Mouse (Mus musculus) embryonic facial prominence, embryonic 11.5 days (tissue): Measurements from ENCODE around the gene Ptprd. TPM values are rescaled to one million over a fixed set of nuclear protein-coding genes. Genes with fewer than 3 reads are reported as not detected.

Experiments used
- ATAC-seq: fragments of 200-750 bp; cut with Nextera tagmentation; replicated peaks from 2 replicates; pipeline ENCODE4 v1.8.0; 2017; ENCODE audit warnings: low read depth; ENCODE audit not compliant: insufficient number of reproducible peaks, low FRiP score, low TSS enrichment
- DNase-seq: peaks from one replicate; pipeline ENCODE4 v3.0.0-alpha.2; 2015; ENCODE audit warnings: low spot score
- H3K27ac ChIP-seq: fragments of 300-500 bp; sonication (generic); replicated peaks from 2 replicates; pipeline ENCODE4 v1.5.1; 2014; ENCODE audit warnings: mild to moderate bottlenecking, low read depth, low read length, control low read depth
- H3K27me3 ChIP-seq: fragments of 300-500 bp; sonication (generic); 2 replicates; pipeline ENCODE4 v1.6.1; 2014; ENCODE audit warnings: mild to moderate bottlenecking, low read length, moderate library complexity, mixed read lengths; ENCODE audit not compliant: control insufficient read depth, insufficient read depth
- H3K36me3 ChIP-seq: fragments of 300-500 bp; sonication (generic); replicated peaks from 2 replicates; pipeline ENCODE4 v1.6.1; 2014; ENCODE audit warnings: low read depth, mild to moderate bottlenecking, low read length, moderate library complexity, mixed read lengths; ENCODE audit not compliant: control insufficient read depth, insufficient read depth
- H3K4me1 ChIP-seq: fragments of 300-500 bp; sonication (generic); 2 replicates; pipeline ENCODE4 v1.6.1; 2014; ENCODE audit warnings: low read length, mixed read lengths; ENCODE audit not compliant: control insufficient read depth, insufficient read depth
- H3K4me2 ChIP-seq: fragments of 300-500 bp; sonication (generic); 2 replicates; pipeline ENCODE4 v1.6.1; 2014; ENCODE audit warnings: low read depth, mild to moderate bottlenecking, control low read depth, low read length, moderate library complexity
- H3K4me3 ChIP-seq: fragments of 300-500 bp; sonication (generic); 2 replicates; pipeline ENCODE4 v1.5.1; 2014; ENCODE audit warnings: low read depth, low read length, control low read depth
- H3K9ac ChIP-seq: fragments of 300-500 bp; sonication (generic); replicated peaks from 2 replicates; pipeline ENCODE4 v1.6.1; 2014; ENCODE audit warnings: mild to moderate bottlenecking, control low read depth, low read length
- H3K9me3 ChIP-seq: fragments of 300-500 bp; sonication (generic); replicated peaks from 2 replicates; pipeline ENCODE4 v1.6.1; 2016; ENCODE audit warnings: mild to moderate bottlenecking, low read length, inconsistent platforms, mixed read lengths; ENCODE audit not compliant: control insufficient read depth
- WGBS: fragments of 180-500 bp; shearing (Covaris S2); extraction: QIAGEN DNeasy Blood & Tissue Kit; methylation state at CpG from one replicate; pipeline ENCODE4 v1.1.7; 2014; 5-methylcytosine and 5-hydroxymethylcytosine counted together
- polyA plus RNA-seq: library from polyadenylated mRNA; unstranded; fragments of >200 nt; fragmentation: Nextera tagmentation; extraction: Ambion mirVana; gene quantifications from 2 replicates; pipeline ENCODE4 v1.2.1, GENCODE M21; 2014

The Ptprd gene
- polyA plus RNA-seq, 1 experiment from 2014 or later = 19.9 TPM

DNA sequence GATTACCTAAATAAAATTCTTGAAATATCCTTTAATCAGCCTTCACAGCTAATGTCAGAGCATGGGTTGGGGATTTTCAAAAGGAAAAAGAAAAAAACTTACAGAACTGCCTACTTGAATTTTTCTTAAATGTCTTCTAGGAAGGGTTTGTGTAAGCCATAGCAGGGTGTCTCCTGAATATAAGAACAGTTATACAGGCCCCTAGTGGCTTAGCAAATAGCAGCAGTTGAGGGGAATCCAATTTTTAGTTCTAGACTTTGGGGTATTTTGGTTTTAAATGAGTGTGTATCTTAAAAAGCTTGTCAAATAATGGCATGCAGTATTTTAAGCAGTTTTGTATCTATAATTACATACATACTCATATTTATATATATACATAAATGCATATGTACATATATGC is 1764.4 kb downstream of the Ptprd start:
- Histone ChIP-seq H3K27ac (no peak overlapping the region), H3K36me3 (no peaks in the 10 kb centered on the region), H3K4me2 (no peak overlapping the region), H3K9me3 (no peaks in the 10 kb centered on the region), H3K9ac (no peak overlapping the region), H3K27me3 (no peaks in the 10 kb centered on the region), H3K4me3 (no peak overlapping the region), H3K4me1 (no peaks in the 10 kb centered on the region)
- ATAC-seq (no peak), DNase-seq (peak; percentile 60)

DNA sequence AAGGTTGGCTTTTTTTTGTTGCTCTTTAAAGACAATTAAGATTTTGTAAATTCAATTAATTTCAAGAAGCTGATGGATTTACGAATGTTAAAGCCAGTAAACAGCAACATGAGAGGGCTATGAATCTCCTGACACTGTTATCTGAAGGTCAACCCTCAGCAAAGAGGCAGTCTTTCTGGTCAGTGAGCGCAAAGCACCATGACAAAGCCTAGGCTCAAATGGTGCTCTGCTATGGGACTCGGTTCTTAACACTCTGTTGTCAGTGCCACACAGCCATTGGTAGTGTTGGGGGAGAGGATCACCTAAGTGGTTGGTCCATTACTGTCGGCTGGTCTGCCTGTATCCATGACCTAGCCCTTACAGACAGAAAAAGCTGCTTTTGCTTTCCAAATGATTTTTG is 1767.0 kb downstream of the Ptprd start:
- no peak overlapping the region for H3K4me3 ChIP-seq
- no peak overlapping the region for H3K27ac ChIP-seq
- no peak for ATAC-seq
- no peak overlapping the region for H3K4me2 ChIP-seq
- no peak for DNase-seq
- H3K4me1 ChIP-seq = no peaks in the 10 kb centered on the region
- WGBS = 82% methylated on average over 4 of the region's 4 CpGs
- no peaks in the 10 kb centered on the region for H3K27me3 ChIP-seq
- H3K9ac ChIP-seq = no peak overlapping the region
- no peaks in the 10 kb centered on the region for H3K9me3 ChIP-seq
- no peaks in the 10 kb centered on the region for H3K36me3 ChIP-seq

DNA sequence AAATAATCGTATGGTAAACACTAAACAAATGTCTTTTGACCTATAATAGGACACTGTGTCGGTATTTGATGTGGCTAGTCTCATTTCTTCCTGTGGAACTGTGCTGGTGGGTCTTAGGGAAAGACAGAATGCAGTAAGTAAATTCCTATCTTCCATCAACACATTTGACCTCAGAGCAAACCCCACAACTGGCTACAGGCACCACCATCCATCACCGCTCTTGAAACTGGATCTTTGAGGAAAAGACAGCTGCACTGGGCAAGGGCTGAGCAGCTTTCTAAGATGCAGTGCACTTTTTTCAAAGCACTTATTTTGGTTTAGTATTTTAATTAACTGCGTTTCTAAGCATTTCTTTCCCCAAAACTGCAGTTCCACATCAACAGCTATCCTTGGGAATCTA is 1768.2 kb downstream of the Ptprd start:
- no peaks in the 10 kb centered on the region for H3K27me3 ChIP-seq

DNA sequence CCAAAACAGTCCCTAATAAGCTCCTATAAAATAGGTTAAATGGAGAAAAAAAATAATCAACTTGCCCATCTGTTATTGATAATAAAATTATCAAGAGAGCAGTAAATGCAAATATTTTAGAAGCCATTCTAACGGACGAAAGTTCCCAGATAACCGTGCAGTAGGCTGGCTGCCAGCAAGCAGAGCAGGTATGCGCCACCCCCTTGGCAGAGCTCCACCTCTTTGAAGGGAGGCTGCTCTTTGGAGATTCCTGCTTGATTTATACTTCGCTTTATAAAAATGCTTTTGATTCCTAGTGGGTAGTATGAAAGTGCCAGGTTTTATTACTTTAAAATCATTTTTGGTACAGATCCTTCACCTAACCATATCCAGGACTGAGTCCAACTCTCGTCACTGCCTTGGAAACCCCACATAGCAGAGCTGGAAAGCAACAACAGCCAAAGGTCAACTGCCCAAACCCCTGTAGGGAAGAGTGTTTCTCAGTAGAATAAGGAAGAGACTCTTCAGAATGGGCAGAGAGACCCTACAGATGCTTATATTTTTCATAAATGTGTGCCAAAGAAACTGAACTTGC is 1770.9 kb downstream of the Ptprd start:
- no peaks in the 10 kb centered on the region for H3K36me3 ChIP-seq
- H3K9ac ChIP-seq = no peak overlapping the region
- H3K4me2 ChIP-seq = no peak overlapping the region
- no peaks in the 10 kb centered on the region for H3K9me3 ChIP-seq
- H3K27ac ChIP-seq = no peak overlapping the region
- H3K27me3 ChIP-seq = no peaks in the 10 kb centered on the region
- no peaks in the 10 kb centered on the region for H3K4me1 ChIP-seq
- DNase-seq (no peak), ATAC-seq (no peak)
- 41% methylated on average over 6 of the region's 6 CpGs for WGBS
- no peak overlapping the region for H3K4me3 ChIP-seq

More for the DNA sequence above, 1768.2 kb downstream of the Ptprd start:
- 73% methylated on average over 4 of the region's 4 CpGs for WGBS
- Histone ChIP-seq H3K4me1 (no peaks in the 10 kb centered on the region), H3K4me2 (no peak overlapping the region), H3K9ac (no peak overlapping the region), H3K36me3 (no peaks in the 10 kb centered on the region), H3K4me3 (no peak overlapping the region), H3K27ac (no peak overlapping the region), H3K9me3 (no peaks in the 10 kb centered on the region)
- ATAC-seq = no peak
- DNase-seq = no peak

DNA sequence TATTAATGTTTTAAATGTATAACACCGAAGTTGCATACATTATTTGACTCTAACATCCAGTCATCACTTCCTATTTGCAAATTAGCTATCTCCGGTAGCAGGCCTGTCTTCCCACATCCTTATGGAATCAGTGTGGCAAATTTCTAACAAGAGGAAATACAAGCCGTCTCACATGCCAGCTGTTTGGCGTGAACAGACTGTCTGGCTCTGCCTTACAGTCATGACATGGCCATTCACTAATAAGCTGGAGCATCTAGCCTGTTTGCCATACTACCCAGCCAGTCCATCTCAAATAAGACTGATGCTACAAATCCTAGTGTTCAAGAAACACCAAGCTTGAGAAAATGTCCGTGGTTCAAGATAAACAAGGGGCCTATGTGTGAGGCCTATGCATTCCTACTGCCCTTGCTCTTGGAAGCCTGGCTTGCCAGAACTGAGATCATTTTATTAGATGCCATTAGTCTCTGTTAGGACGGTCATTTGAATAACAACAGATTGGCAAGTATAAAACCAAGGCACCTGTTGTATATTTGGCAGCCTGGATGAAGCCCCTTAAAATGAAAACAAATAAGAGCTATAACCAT is 1773.2 kb downstream of the Ptprd start:
- no peaks in the 10 kb centered on the region for H3K4me1 ChIP-seq
- H3K9ac ChIP-seq = no peak overlapping the region
- H3K9me3 ChIP-seq = no peaks in the 10 kb centered on the region
- no peak overlapping the region for H3K4me2 ChIP-seq
- H3K27ac ChIP-seq = no peak overlapping the region
- H3K27me3 ChIP-seq = no peaks in the 10 kb centered on the region
- H3K36me3 ChIP-seq = no peaks in the 10 kb centered on the region
- DNase-seq = no peak
- ATAC-seq = no peak
- no peak overlapping the region for H3K4me3 ChIP-seq
- 80% methylated on average over 6 of the region's 6 CpGs for WGBS

DNA sequence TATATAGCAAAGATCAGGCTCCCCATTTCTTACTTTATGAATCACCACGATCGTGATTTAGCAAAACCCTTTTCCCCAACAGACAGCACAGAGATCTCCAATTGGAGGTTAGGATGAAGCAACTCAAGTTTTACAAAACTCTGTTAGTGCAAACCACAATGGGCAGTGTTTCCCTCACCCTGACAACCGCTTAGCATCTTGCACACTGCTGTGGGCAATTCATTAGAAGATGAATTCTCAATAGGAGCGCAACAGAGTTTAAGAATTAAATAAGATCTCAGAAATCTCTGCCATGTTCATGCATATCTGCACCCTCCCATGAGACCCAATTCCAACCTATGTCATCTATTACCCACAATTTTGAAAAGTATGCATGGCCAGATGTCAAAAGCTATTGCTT is 1773.7 kb downstream of the Ptprd start:
- no peak for DNase-seq
- Histone ChIP-seq H3K9ac (no peak overlapping the region), H3K4me3 (no peak overlapping the region), H3K27ac (no peak overlapping the region), H3K9me3 (no peaks in the 10 kb centered on the region), H3K36me3 (no peaks in the 10 kb centered on the region), H3K27me3 (no peaks in the 10 kb centered on the region), H3K4me2 (no peak overlapping the region), H3K4me1 (no peaks in the 10 kb centered on the region)
- ATAC-seq = no peak
- 89% methylated on average over 4 of the region's 4 CpGs for WGBS

DNA sequence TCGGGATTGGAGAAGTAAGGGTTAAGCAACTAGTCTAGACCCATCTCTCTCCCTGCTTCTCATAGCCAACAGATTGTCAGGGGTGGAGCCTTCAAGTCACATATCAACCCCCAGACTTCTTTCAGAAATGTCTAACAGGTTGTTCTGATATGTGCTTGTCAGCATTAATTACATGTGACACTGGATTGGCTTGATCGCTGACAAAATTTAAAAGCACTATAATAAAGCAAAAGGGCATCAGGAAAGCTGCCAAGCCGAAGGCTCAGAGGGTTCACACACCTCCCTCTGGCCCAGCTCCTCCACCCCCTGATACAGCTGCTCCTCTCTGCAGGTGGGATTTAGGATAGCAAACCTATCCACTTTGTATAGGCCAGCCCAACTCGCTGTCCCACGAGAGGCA is 1775.8 kb downstream of the Ptprd start:
- ATAC-seq (no peak), DNase-seq (no peak)
- Histone ChIP-seq H3K36me3 (no peaks in the 10 kb centered on the region), H3K4me2 (no peak overlapping the region), H3K27me3 (no peaks in the 10 kb centered on the region), H3K9me3 (no peaks in the 10 kb centered on the region), H3K9ac (no peak overlapping the region), H3K4me3 (no peak overlapping the region), H3K4me1 (no peaks in the 10 kb centered on the region), H3K27ac (no peak overlapping the region)
- 64% methylated on average over 5 of the region's 5 CpGs for WGBS

DNA sequence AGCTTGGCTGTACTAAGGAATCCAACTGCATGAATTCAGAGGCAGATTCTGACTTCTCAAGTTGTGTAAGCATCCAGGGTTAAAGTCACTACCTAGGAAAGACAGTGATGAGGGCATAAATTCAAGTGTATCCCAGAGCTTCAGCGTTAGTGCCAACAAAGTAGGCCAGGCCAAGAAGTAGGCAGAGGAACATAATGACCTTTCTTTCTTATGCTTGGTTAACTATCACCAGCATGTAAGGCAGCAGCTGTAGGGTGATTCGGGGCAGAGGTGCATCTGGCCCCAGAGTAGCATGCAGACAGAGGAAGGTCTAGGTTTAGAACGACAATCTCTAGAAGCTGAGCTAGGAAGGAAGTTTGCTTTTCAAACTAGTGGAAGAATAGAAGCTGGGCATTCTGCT is 1782.0 kb downstream of the Ptprd start:
- H3K4me3 ChIP-seq = no peak overlapping the region
- no peak overlapping the region for H3K27ac ChIP-seq
- no peak for ATAC-seq
- H3K36me3 ChIP-seq = no peaks in the 10 kb centered on the region
- 52% methylated on average over 3 of the region's 3 CpGs for WGBS
- no peaks in the 10 kb centered on the region for H3K9me3 ChIP-seq
- H3K9ac ChIP-seq = no peak overlapping the region
- H3K27me3 ChIP-seq = no peaks in the 10 kb centered on the region
- H3K4me1 ChIP-seq = no peaks in the 10 kb centered on the region
- no peak overlapping the region for H3K4me2 ChIP-seq
- no peak for DNase-seq
